Mouse (Mus musculus) embryonic facial prominence, embryonic 10.5 days (tissue): Measurements from ENCODE around the gene C730034F03Rik. TPM values are rescaled to one million over a fixed set of nuclear protein-coding genes. Genes with fewer than 3 reads are reported as not detected.

Experiments used
- DNase-seq: peaks from one replicate; pipeline ENCODE4 v3.0.0-alpha.2; 2017; ENCODE audit warnings: low spot score
- H3K27ac ChIP-seq: fragments of 300-500 bp; sonication (generic); replicated peaks from 2 replicates; pipeline ENCODE4 v1.5.1; 2016; ENCODE audit warnings: mild to moderate bottlenecking
- H3K27me3 ChIP-seq: fragments of 300-500 bp; sonication (generic); replicated peaks from 2 replicates; pipeline ENCODE4 v1.6.1; 2016; ENCODE audit warnings: low read depth, mild to moderate bottlenecking; ENCODE audit not compliant: poor library complexity, severe bottlenecking
- H3K36me3 ChIP-seq: fragments of 300-500 bp; sonication (generic); replicated peaks from 2 replicates; pipeline ENCODE4 v1.6.1; 2016; ENCODE audit warnings: mild to moderate bottlenecking, moderate library complexity
- H3K4me1 ChIP-seq: fragments of 300-500 bp; sonication (generic); 2 replicates; pipeline ENCODE4 v1.6.1; 2016
- H3K4me3 ChIP-seq: fragments of 300-500 bp; sonication (generic); 2 replicates; pipeline ENCODE4 v1.5.1; 2016; ENCODE audit warnings: mild to moderate bottlenecking, moderate library complexity
- H3K9me3 ChIP-seq: fragments of 300-500 bp; sonication (generic); 2 replicates; pipeline ENCODE4 v1.6.1; 2016; ENCODE audit warnings: mild to moderate bottlenecking
- WGBS: fragments of 180-500 bp; shearing (Covaris S2); methylation state at CpG from one replicate; pipeline ENCODE4 v1.1.7; 2016; 5-methylcytosine and 5-hydroxymethylcytosine counted together
- polyA plus RNA-seq: library from polyadenylated mRNA; unstranded; fragments of >200 nt; fragmentation: Nextera tagmentation; extraction: Ambion mirVana; gene quantifications from 2 replicates; pipeline ENCODE4 v1.2.1, GENCODE M21; 2016

The C730034F03Rik gene
- polyA plus RNA-seq, 1 experiment from 2014 or later = 4.2 TPM

DNA sequence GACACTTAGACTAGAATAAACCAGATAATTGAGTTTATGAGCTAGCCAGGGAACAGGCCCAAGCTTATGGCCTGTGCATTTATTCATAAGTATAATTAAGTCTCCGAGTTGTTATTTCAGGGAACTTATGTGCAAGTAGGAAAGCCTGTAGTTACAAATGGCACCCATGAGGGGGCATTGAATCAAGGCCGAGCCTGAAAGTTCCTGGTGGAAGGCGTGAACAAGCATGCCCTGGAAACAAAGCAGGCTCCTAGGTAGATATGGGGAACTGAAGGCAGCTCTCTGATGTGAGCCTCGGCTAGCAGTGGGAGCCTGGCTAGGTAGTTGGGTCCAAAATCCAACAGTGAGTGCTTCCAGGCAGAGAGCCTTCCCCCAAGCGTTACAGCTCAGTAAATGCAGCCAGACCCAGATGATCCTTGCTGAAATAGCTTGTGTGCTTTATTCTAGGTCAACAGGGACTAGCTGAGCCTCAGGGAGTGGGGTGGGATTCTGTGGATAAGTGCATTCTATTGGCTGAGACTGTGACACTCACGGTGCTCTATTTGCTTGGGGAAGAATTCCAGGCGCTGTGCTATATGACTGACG is 13.2 kb downstream of the C730034F03Rik start:
- 41% methylated on average over 8 of the region's 8 CpGs for WGBS
- Histone ChIP-seq H3K36me3 (no peaks in the 10 kb centered on the region), H3K27ac (no peak overlapping the region), H3K4me3 (no peak overlapping the region), H3K27me3 (no peaks in the 10 kb centered on the region), H3K9me3 (no peaks in the 10 kb centered on the region), H3K4me1 (no peaks in the 10 kb centered on the region)
- DNase-seq = peak; percentile 26

DNA sequence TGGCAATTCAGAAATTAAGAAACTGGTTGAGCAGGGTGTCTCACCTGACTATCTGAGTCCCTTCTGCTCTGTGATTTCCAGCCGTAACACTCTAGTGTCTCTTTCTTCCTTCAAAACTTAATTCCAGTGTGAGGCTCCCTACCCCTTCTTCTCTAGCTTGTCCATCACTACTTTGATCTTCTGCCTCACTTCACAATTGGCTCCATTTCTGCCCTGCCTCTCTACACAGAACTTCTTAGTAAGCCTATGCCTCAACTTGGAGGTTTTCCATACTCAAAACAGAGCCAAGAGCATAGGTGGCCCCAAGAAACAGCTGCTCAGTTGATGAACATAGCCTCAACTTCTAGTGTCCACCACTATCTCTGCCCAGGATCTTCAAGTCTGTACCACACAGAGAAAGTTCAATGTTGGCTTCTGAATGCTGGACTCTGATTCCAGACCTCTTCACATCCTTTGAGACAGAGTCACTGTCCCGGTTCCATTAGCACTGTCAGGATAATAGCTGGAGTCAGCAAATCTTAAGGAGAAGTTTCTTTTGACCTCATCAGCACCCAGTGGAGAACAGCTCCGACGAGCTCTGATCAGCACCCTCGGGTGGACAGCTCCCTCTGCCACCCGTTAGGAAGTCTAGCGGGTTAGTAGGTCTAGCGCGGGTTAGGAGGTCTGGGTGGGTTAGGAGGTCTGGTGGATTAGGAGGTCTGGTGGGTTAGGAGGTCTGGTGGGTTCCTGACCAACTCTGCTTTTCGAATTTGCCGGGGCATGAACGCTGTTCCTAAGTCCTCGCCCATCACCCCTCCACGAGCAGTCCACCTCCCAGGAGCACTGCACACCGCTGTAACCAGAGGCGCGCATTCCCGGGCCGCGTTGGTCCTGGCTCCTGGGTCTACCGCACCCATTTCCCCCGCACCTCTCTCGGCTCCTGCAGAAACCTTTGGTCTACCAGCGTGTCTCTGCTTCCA is 23.8 kb downstream of the C730034F03Rik start:
- peak; percentile 83 for DNase-seq
- WGBS = 5% methylated on average over 24 of the region's 24 CpGs
- H3K4me3 ChIP-seq = peak overlapping the region; percentile 77
- H3K27ac ChIP-seq = peak overlapping the region; percentile 83
- H3K27me3 ChIP-seq = peaks cover 45% of the 10 kb centered on the region
- H3K36me3 ChIP-seq = peaks cover 14% of the 10 kb centered on the region
- H3K4me1 ChIP-seq = peaks cover 20% of the 10 kb centered on the region
- H3K9me3 ChIP-seq = no peaks in the 10 kb centered on the region

DNA sequence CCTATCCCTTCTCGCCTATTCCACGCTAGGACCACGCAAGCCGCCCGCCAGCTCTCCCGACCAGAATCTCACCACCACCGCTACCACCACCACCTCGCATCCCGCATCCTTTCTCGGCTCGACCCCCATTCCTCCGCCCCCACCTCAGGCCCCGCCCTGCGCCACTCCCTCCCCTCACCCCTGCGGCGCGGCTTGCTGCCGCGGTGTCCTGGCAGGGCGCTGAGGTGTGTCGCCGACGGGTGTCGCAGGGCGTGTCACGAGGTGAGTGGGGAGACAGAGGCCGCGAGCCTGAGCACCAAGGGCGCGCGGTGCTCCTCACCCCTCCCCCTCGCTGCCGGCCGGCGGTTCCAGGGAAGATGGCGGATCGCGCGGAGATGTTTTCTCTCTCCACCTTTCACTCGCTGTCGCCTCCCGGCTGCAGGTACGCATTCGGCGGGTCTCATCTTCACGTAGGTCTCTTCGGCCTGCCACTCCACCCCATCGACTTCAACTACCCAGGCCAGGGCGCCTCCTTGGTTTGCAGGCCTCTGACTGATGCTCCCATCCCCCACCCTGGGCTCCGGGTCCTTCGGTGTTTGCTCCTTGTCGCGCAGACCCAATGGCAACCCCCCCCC is 24.6 kb downstream of the C730034F03Rik start, which contains the start of gene Mapk8ip2:
Gene Mapk8ip2, plus strand, starts transcription at position 49 of the 614 bp plus-strand sequence.
- H3K27ac ChIP-seq = peak within 1 kb of the TSS; percentile 83
- peaks cover 18% of the 10 kb centered on the region for H3K36me3 ChIP-seq
- peak; percentile 45 for DNase-seq
- peak within 1 kb of the TSS; percentile 77 for H3K4me3 ChIP-seq
- under 1% methylated on average over 53 of the region's 53 CpGs for WGBS
- H3K4me1 ChIP-seq = peaks cover 20% of the 10 kb centered on the region
- no peaks in the 10 kb centered on the region for H3K9me3 ChIP-seq
- peaks cover 45% of the 10 kb centered on the region for H3K27me3 ChIP-seq

DNA sequence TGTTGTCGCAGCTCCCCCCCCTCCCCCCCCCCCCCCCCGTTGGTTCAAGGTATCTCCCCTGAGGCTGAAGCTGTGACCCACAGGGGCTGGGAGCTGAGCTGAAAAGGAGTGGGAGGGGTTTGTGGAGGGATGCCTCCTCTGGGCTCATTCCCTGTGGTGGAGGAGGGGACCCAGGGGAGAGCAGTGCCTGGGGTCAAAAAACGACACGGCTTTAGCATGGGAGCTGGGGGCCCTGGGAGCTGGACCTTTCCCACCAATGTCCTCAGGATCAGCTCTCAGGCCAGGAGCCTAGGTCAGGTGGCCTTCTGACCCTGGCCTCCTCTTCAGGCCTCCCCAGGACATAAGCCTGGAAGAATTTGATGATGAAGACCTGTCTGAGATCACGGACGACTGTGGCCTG is 25.5 kb downstream of the C730034F03Rik start:
- Histone ChIP-seq H3K4me1 (peaks cover 20% of the 10 kb centered on the region), H3K9me3 (no peaks in the 10 kb centered on the region), H3K27ac (no peak overlapping the region), H3K27me3 (peaks cover 45% of the 10 kb centered on the region), H3K36me3 (peaks cover 21% of the 10 kb centered on the region), H3K4me3 (peak overlapping the region; percentile 77)
- 10% methylated on average over 6 of the region's 6 CpGs for WGBS
- no peak for DNase-seq

DNA sequence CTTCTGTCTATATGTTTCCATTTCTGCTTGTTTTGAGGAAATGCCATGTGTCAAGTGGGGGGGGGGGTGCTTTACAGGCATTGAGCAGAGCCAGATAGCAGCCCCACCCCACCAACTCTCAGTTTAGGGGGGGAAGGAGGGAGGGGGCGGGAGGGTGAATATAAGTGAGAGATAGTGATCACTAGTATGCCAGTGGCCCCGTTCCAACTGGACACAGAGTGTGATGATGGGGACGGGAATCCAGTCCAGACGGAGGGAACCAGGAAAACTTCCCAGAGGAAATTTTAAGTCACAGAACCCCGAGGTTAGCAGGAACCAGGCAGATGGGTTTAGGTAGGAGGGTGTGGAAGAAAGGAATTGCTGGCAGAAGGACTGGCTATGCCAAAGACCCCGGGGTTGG is 26.3 kb downstream of the C730034F03Rik start:
- H3K9me3 ChIP-seq = no peaks in the 10 kb centered on the region
- no peak overlapping the region for H3K4me3 ChIP-seq
- no peak for DNase-seq
- H3K4me1 ChIP-seq = peaks cover 20% of the 10 kb centered on the region
- no peak overlapping the region for H3K27ac ChIP-seq
- peaks cover 45% of the 10 kb centered on the region for H3K27me3 ChIP-seq
- 79% methylated on average over 6 of the region's 6 CpGs for WGBS
- H3K36me3 ChIP-seq = peaks cover 23% of the 10 kb centered on the region

DNA sequence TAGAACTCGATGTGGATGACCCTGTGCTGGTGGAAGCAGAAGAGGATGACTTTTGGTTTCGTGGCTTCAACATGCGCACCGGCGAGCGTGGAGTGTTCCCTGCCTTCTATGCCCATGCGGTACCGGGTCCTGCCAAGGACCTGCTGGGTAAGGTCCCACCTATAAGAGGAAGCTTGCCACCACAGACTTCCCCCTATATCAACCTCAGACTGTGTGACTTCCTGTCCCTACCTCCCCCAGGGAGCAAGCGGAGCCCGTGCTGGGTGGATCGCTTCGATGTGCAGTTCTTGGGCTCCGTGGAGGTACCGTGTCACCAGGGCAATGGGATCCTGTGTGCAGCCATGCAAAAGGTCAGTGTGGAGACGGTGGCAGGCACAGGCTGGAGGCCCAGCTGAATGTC is 29.6 kb downstream of the C730034F03Rik start:
- Histone ChIP-seq H3K27ac (no peak overlapping the region), H3K27me3 (peaks cover 26% of the 10 kb centered on the region), H3K4me1 (peaks cover 14% of the 10 kb centered on the region), H3K36me3 (peaks cover 33% of the 10 kb centered on the region), H3K9me3 (no peaks in the 10 kb centered on the region), H3K4me3 (no peak overlapping the region)
- WGBS = 92% methylated on average over 15 of the region's 15 CpGs
- no peak for DNase-seq

DNA sequence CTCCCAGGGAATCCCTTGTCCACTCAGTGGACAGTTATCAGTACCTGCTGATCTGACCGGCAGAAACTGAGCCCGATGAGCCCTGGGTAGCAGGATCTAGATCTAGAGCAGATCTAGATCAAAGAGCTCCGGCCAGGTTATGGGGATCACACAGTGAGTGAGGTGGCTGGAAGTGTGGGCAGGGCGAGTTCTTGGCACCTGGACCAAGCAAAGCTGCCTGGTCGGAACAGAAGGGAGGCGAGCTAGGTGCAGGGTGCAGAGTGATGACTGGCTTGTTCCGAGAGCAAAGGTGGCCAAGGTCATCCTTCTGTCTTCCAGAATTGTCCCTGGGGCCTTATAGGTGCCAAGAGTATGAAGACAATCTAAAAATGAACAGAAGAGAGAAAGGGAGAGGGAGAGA is 30.4 kb downstream of the C730034F03Rik start:
- Histone ChIP-seq H3K4me1 (peaks cover 5% of the 10 kb centered on the region), H3K4me3 (no peak overlapping the region), H3K27me3 (peaks cover 17% of the 10 kb centered on the region), H3K27ac (no peak overlapping the region), H3K36me3 (peaks cover 33% of the 10 kb centered on the region), H3K9me3 (no peaks in the 10 kb centered on the region)
- 88% methylated on average over 7 of the region's 7 CpGs for WGBS
- no peak for DNase-seq

DNA sequence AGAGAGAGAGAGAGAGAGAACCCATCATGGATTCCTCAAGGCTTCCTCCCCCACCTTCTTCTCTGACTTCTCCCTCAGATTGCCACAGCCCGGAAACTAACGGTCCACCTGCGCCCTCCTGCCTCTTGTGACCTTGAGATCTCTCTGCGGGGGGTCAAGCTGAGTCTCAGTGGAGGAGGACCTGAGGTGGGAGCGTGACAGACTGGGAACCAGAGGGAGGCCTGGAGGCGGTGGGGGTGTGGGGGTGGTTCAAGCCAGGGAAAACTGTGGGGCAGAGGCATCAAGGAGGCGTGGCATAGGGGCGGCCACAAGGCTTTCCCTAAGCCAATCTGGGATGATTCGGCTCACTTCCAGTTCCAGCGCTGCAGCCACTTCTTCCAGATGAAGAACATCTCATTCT is 30.9 kb downstream of the C730034F03Rik start:
- Histone ChIP-seq H3K9me3 (no peaks in the 10 kb centered on the region), H3K27ac (no peak overlapping the region), H3K36me3 (peaks cover 33% of the 10 kb centered on the region), H3K27me3 (peaks cover 12% of the 10 kb centered on the region), H3K4me3 (no peak overlapping the region), H3K4me1 (peaks cover 3% of the 10 kb centered on the region; the same call in 1 of the 2 replicates)
- no peak for DNase-seq
- 65% methylated on average over 10 of the region's 10 CpGs for WGBS

DNA sequence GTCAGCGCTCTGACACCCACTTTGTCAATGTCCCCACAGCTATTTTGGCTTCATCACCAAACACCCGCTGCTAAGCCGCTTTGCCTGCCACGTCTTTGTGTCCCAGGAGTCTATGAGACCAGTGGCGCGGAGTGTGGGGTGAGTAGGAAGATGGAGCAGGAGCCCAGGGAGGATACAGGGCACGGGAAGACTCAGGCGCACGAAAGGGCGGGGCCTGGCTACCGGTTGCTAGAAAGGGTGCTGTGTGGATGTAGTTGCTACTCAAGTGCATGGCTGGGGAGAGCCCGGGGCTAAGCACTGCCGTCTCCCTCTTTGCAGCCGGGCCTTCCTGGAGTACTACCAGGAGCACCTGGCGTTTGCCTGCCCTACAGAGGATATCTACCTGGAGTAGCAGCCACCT is 31.9 kb downstream of the C730034F03Rik start:
- Histone ChIP-seq H3K4me1 (peaks cover 3% of the 10 kb centered on the region; the same call in 1 of the 2 replicates), H3K9me3 (no peaks in the 10 kb centered on the region), H3K4me3 (no peak overlapping the region), H3K36me3 (peaks cover 33% of the 10 kb centered on the region), H3K27ac (no peak overlapping the region), H3K27me3 (peaks cover 11% of the 10 kb centered on the region; the same call in 1 of the 2 replicates)
- DNase-seq = no peak
- 82% methylated on average over 15 of the region's 15 CpGs for WGBS

DNA sequence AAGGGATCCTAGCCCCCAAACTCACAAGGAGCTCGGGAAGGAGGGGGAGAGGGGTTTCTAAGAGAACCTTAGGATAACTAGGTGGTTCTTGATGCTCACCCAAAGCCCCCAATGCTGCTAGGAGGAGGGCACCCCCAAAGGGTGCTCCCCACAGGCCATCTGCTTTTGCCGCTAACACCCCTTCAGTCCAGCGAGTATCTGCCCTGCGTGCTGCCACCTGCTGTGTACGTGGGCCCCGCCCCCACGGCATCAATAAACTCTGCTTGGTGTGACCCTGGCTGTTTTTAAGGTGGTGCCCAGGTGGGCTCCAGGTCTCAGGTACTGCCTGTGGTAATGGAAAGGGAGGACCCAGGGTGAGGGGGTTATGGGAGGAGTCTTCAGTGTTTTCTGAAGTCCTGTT is 32.8 kb downstream of the C730034F03Rik start:
- H3K4me3 ChIP-seq = no peak overlapping the region
- H3K4me1 ChIP-seq = peaks cover 3% of the 10 kb centered on the region; the same call in 1 of the 2 replicates
- WGBS = 82% methylated on average over 7 of the region's 7 CpGs
- H3K36me3 ChIP-seq = peaks cover 29% of the 10 kb centered on the region
- H3K9me3 ChIP-seq = no peaks in the 10 kb centered on the region
- no peak for DNase-seq
- H3K27me3 ChIP-seq = peaks cover 7% of the 10 kb centered on the region; the same call in 1 of the 2 replicates
- H3K27ac ChIP-seq = no peak overlapping the region

DNA sequence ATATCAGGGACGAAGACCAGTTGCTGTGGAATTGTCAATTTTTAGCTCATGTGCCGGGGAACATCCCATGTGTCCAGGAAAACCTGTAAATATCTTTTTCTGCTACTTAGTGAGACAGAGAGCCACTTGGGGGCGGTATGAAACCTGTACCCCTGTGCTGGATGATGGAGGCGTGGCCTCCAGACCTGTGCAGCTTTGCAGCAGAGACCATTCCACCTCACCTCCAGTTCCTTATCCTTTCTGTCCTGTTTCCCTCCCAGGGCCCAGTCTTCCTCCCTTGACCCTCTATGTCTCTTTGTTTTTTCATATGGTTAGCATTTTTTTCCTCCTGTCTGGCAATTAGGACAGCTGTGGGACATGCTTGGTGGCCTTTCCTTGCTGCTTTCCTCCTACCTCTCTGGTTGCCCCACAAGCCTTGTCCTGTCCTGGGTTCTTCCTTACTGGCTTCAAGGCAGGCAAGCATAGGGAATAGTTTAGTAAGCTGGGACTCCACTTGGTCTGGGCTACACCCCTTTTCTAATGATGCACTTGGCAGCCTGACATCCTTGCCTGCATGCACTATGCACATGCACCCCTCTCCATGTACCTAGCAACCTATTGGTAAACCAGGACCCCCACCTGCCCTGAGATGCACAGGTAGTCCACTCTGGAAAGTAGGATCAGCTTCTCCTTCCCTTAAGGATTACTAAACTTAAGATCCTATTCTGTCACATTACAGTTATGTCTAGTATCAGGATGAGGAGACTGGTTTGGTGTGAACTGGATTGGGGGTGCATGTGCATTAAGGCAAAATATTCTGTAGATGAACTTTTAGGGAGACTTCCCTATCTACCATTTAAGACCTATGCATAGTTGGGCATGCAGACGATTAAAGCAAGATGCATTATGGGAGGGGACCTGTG is 34.2 kb downstream of the C730034F03Rik start:
- no peak for DNase-seq
- no peaks in the 10 kb centered on the region for H3K27me3 ChIP-seq
- H3K4me3 ChIP-seq = no peak overlapping the region
- H3K36me3 ChIP-seq = peaks cover 18% of the 10 kb centered on the region; the same call in 1 of the 2 replicates
- H3K4me1 ChIP-seq = peaks cover 3% of the 10 kb centered on the region; the same call in 1 of the 2 replicates
- 62% methylated on average over 5 of the region's 5 CpGs for WGBS
- H3K27ac ChIP-seq = no peak overlapping the region
- H3K9me3 ChIP-seq = no peaks in the 10 kb centered on the region
